Mouse (Mus musculus) liver, embryonic 11.5 days (tissue): Measurements from ENCODE around the gene AL607142.1. TPM values are rescaled to one million over a fixed set of nuclear protein-coding genes. Genes with fewer than 3 reads are reported as not detected.

Experiments
- ATAC-seq: fragments of 200-750 bp; cut with Nextera tagmentation; replicated peaks from 2 replicates; pipeline ENCODE4 v1.8.0; 2017; ENCODE audit warnings: moderate number of reproducible peaks, mild to moderate bottlenecking, moderate TSS enrichment, moderate library complexity; ENCODE audit not compliant: low FRiP score
- DNase-seq: peaks from one replicate; pipeline ENCODE4 v3.0.0-alpha.2; 2017; ENCODE audit warnings: low spot score
- H3K27ac ChIP-seq: fragments of 300-500 bp; sonication (generic); 2 replicates; pipeline ENCODE4 v1.5.1; 2014; ENCODE audit warnings: mild to moderate bottlenecking, low read depth, low read length, control low read depth
- H3K27me3 ChIP-seq: fragments of 300-500 bp; sonication (generic); replicated peaks from 2 replicates; pipeline ENCODE4 v1.6.1; 2014; ENCODE audit warnings: low read length, mixed read lengths; ENCODE audit not compliant: control insufficient read depth, insufficient read depth
- H3K36me3 ChIP-seq: fragments of 300-500 bp; sonication (generic); 2 replicates; pipeline ENCODE4 v1.6.1; 2014; ENCODE audit warnings: mild to moderate bottlenecking, low read length, moderate library complexity, mixed read lengths; ENCODE audit not compliant: control insufficient read depth, insufficient read depth
- H3K4me1 ChIP-seq: fragments of 300-500 bp; sonication (generic); replicated peaks from 2 replicates; pipeline ENCODE4 v1.6.1; 2014; ENCODE audit warnings: low read length, mixed read lengths; ENCODE audit not compliant: control insufficient read depth, insufficient read depth
- H3K4me2 ChIP-seq: fragments of 300-500 bp; sonication (generic); 2 replicates; pipeline ENCODE4 v1.6.1; 2014; ENCODE audit warnings: mild to moderate bottlenecking, control low read depth, moderate library complexity
- H3K4me3 ChIP-seq: fragments of 300-500 bp; sonication (generic); 2 replicates; pipeline ENCODE4 v1.5.1; 2014; ENCODE audit warnings: low read depth, low read length, control low read depth
- H3K9ac ChIP-seq: fragments of 300-500 bp; sonication (generic); 2 replicates; pipeline ENCODE4 v1.6.1; 2014; ENCODE audit warnings: low read depth, low read length, control low read depth
- H3K9me3 ChIP-seq: fragments of 300-500 bp; sonication (generic); 2 replicates; pipeline ENCODE4 v1.6.1; 2016; ENCODE audit warnings: low read length, inconsistent platforms, mixed read lengths; ENCODE audit not compliant: control insufficient read depth
- WGBS: fragments of 180-500 bp; shearing (Covaris S2); extraction: QIAGEN DNeasy Blood & Tissue Kit; methylation state at CpG from one replicate; pipeline ENCODE4 v1.1.7; 2014; 5-methylcytosine and 5-hydroxymethylcytosine counted together
- polyA plus RNA-seq: library from polyadenylated mRNA; unstranded; fragments of >200 nt; fragmentation: Nextera tagmentation; extraction: Ambion mirVana; gene quantifications from 2 replicates; pipeline ENCODE4 v1.2.1, GENCODE M21; 2014

AL607142.1 gene
- polyA plus RNA-seq, 1 experiment from 2014 or later = not detected

DNA sequence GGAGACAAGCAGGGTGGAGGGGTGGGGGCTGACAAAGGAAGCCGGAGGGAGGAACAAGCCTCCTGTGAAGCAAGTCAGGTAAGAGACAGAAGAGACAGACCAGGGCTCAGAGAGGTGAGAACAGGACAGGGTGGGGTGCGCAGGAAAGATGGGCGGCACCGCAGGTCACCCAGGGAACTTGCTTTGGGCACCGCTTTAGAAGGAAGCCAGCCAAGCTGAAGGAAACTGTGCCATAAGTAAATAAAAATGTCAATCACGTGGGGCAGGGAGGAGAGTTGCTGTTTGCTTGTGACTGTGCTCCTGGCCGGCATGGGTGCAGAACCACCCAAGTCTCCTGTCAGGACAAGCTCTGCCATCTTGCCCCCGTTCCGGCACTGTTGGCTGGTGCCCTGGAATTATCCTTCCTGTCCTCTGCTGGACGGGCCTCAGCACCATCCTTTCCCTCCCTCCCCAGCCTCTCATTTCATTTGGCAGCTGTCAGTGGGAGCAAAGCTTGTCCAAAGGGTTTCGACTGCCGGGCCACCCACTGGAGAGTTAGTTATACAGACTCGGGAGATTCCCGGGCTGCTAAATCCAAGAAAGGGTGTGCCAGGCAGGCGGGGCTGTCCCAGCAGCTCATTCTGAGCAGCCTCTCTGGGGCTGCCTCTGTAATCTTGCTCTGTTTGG lies 7.2 kb downstream of the AL607142.1 start:
- no peaks in the 10 kb centered on the region for H3K36me3 ChIP-seq
- H3K4me2 ChIP-seq = no peak overlapping the region
- H3K9ac ChIP-seq = no peak overlapping the region
- no peaks in the 10 kb centered on the region for H3K9me3 ChIP-seq
- no peak for DNase-seq
- no peaks in the 10 kb centered on the region for H3K4me1 ChIP-seq
- H3K27ac ChIP-seq = no peak overlapping the region
- no peak overlapping the region for H3K4me3 ChIP-seq
- ATAC-seq = no peak
- 70% methylated on average over 15 of the region's 15 CpGs for WGBS
- H3K27me3 ChIP-seq = no peaks in the 10 kb centered on the region

- DNase-seq (no peak), ATAC-seq (no peak)
- WGBS = 55% methylated on average over 5 of the region's 5 CpGs
- H3K4me1 ChIP-seq = no peaks in the 10 kb centered on the region
- H3K4me3 ChIP-seq = no peak overlapping the region
- no peak overlapping the region for H3K4me2 ChIP-seq
- no peak overlapping the region for H3K27ac ChIP-seq
- no peak overlapping the region for H3K9ac ChIP-seq
- no peaks in the 10 kb centered on the region for H3K27me3 ChIP-seq
- no peaks in the 10 kb centered on the region for H3K36me3 ChIP-seq
- no peaks in the 10 kb centered on the region for H3K9me3 ChIP-seq
Observed at GRCm38 (mm10) chr4:120074061-120074460, 9.3 kb downstream of the AL607142.1 start.

GRCm38 (mm10) chr4:120077322-120077721 lies 12.5 kb downstream of the AL607142.1 start:
- H3K27me3 ChIP-seq = no peaks in the 10 kb centered on the region
- H3K27ac ChIP-seq = no peak overlapping the region
- no peaks in the 10 kb centered on the region for H3K9me3 ChIP-seq
- 84% methylated on average over 8 of the region's 8 CpGs for WGBS
- DNase-seq = no peak
- no peak overlapping the region for H3K4me2 ChIP-seq
- H3K4me1 ChIP-seq = no peaks in the 10 kb centered on the region
- ATAC-seq = no peak
- no peaks in the 10 kb centered on the region for H3K36me3 ChIP-seq
- no peak overlapping the region for H3K9ac ChIP-seq
- no peak overlapping the region for H3K4me3 ChIP-seq

GRCm38 (mm10) chr4:120082527-120082926 lies 17.7 kb downstream of the AL607142.1 start:
- no peak for DNase-seq
- Histone ChIP-seq H3K9ac (no peak overlapping the region), H3K36me3 (no peaks in the 10 kb centered on the region), H3K4me1 (no peaks in the 10 kb centered on the region), H3K27ac (no peak overlapping the region), H3K4me3 (no peak overlapping the region), H3K9me3 (no peaks in the 10 kb centered on the region), H3K4me2 (no peak overlapping the region), H3K27me3 (no peaks in the 10 kb centered on the region)
- 75% methylated on average over 5 of the region's 5 CpGs for WGBS
- ATAC-seq = no peak

- 69% methylated on average over 3 of the region's 3 CpGs for WGBS
- H3K4me2 ChIP-seq = no peak overlapping the region
- no peak overlapping the region for H3K4me3 ChIP-seq
- ATAC-seq (no peak), DNase-seq (no peak)
- no peaks in the 10 kb centered on the region for H3K9me3 ChIP-seq
- H3K27ac ChIP-seq = no peak overlapping the region
- no peaks in the 10 kb centered on the region for H3K27me3 ChIP-seq
- no peak overlapping the region for H3K9ac ChIP-seq
- H3K4me1 ChIP-seq = no peaks in the 10 kb centered on the region
- no peaks in the 10 kb centered on the region for H3K36me3 ChIP-seq
Observed at GRCm38 (mm10) chr4:120083700-120084099, 18.9 kb downstream of the AL607142.1 start.

DNA sequence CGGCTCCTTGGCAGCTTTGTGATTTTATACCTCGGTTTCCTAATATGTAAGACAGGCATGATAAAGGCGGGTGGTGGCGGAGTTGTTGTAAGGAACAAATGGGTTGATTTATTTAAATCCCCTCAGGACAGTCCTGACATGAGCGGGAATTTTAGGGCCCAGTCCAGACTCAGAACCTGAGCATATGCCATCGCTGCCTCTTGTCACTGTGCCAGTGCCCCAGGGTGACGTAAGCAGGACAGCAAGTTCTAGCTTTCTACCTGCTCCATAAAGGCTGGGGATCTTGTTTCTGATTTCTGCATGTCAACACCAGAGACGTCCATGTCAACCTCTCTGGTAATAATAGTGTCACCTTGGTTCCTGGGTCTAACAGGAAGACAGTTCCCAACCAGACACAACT lies 24.7 kb downstream of the AL607142.1 start:
- no peaks in the 10 kb centered on the region for H3K9me3 ChIP-seq
- H3K27me3 ChIP-seq = no peaks in the 10 kb centered on the region
- H3K4me1 ChIP-seq = no peaks in the 10 kb centered on the region
- no peak overlapping the region for H3K4me2 ChIP-seq
- no peak overlapping the region for H3K4me3 ChIP-seq
- H3K27ac ChIP-seq = no peak overlapping the region
- H3K9ac ChIP-seq = no peak overlapping the region
- no peak for DNase-seq
- ATAC-seq = no peak
- WGBS = 79% methylated on average over 8 of the region's 8 CpGs
- H3K36me3 ChIP-seq = no peaks in the 10 kb centered on the region

- H3K36me3 ChIP-seq = no peaks in the 10 kb centered on the region
- no peaks in the 10 kb centered on the region for H3K9me3 ChIP-seq
- H3K4me2 ChIP-seq = no peak overlapping the region
- no peaks in the 10 kb centered on the region; the same call in 1 of the 2 replicates for H3K27me3 ChIP-seq
- no peak overlapping the region for H3K4me3 ChIP-seq
- DNase-seq = no peak
- H3K27ac ChIP-seq = no peak overlapping the region
- no peak overlapping the region for H3K9ac ChIP-seq
- no peak for ATAC-seq
- H3K4me1 ChIP-seq = no peaks in the 10 kb centered on the region
- 63% methylated on average over 1 of the region's 1 CpGs for WGBS
Observed at GRCm38 (mm10) chr4:120091997-120092783, 27.4 kb downstream of the AL607142.1 start.

- H3K27me3 ChIP-seq = no peaks in the 10 kb centered on the region; the same call in 1 of the 2 replicates
- H3K9me3 ChIP-seq = peaks cover 3% of the 10 kb centered on the region; the same call in 1 of the 2 replicates
- H3K4me1 ChIP-seq = no peaks in the 10 kb centered on the region
- ATAC-seq = no peak
- H3K27ac ChIP-seq = no peak overlapping the region
- no peak overlapping the region for H3K4me2 ChIP-seq
- no peak overlapping the region for H3K9ac ChIP-seq
- no peak overlapping the region for H3K4me3 ChIP-seq
- no peak for DNase-seq
- 86% methylated on average over 19 of the region's 19 CpGs for WGBS
- no peaks in the 10 kb centered on the region for H3K36me3 ChIP-seq
Observed at GRCm38 (mm10) chr4:120096935-120097334, 32.1 kb downstream of the AL607142.1 start.

DNA sequence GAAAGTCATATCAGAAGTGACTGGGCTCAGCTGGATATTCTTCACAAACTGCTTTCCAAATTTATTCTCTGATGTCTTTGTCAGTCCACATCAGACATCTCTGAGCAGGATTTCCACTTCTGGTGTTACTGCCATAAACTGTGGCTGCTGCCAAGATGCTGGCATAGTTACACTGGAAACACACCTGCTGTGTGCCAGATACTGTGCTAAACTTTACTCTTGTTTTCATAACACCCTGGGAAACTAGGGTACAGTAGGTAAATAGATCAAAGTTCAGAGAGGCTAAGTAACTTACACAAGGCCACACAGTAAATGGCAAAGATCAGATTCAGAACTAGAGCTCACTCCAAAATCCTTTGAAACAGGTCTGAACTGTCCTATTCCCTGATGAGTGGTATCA lies 36.4 kb downstream of the AL607142.1 start:
- no peak overlapping the region for H3K4me2 ChIP-seq
- no peak overlapping the region for H3K9ac ChIP-seq
- ATAC-seq (no peak), DNase-seq (no peak)
- peaks cover 3% of the 10 kb centered on the region; the same call in 1 of the 2 replicates for H3K9me3 ChIP-seq
- H3K4me3 ChIP-seq = no peak overlapping the region
- no peak overlapping the region for H3K27ac ChIP-seq
- H3K27me3 ChIP-seq = no peaks in the 10 kb centered on the region; the same call in 1 of the 2 replicates
- H3K4me1 ChIP-seq = no peaks in the 10 kb centered on the region
- H3K36me3 ChIP-seq = no peaks in the 10 kb centered on the region
